Mouse (Mus musculus) G1E (cell line): Measurements from ENCODE around the gene Golga2. TPM values are rescaled to one million over a fixed set of nuclear protein-coding genes. Genes with fewer than 3 reads are reported as not detected.
A peak's percentile ranks its signal among the peaks of the same experiment; 100 is the strongest.

Experiments used
- ATAC-seq: 2 replicates; pipeline ENCODE4 v1.8.0; 2016; ENCODE audit warnings: mild to moderate bottlenecking; ENCODE audit not compliant: insufficient number of reproducible peaks, poor library complexity, low FRiP score, severe bottlenecking; ENCODE audit errors: extremely low read depth
- DNase-seq: peaks from one replicate; pipeline ENCODE4 v3.0.0; 2012; ENCODE audit warnings: low spot score
- H3K27me3 ChIP-seq: 2 replicates; pipeline ENCODE4 v1.6.1; 2012; ENCODE audit warnings: mild to moderate bottlenecking, low read length, inconsistent platforms; ENCODE audit not compliant: insufficient read depth
- H3K36me3 ChIP-seq: replicated peaks from 2 replicates; pipeline ENCODE3; 2012; ENCODE audit warnings: mild to moderate bottlenecking, inconsistent platforms
- H3K4me1 ChIP-seq: 2 replicates; pipeline ENCODE4 v1.6.1; 2012; ENCODE audit warnings: low read depth, low read length, inconsistent platforms, mixed read lengths; ENCODE audit not compliant: insufficient read depth
- H3K4me3 ChIP-seq: 2 replicates; pipeline ENCODE4 v1.5.1; 2012; ENCODE audit warnings: low read depth, mild to moderate bottlenecking, inconsistent platforms, low read length, moderate library complexity, mixed read lengths
- H3K9me3 ChIP-seq: replicated peaks from 2 replicates; pipeline ENCODE4 v1.6.1; 2012; ENCODE audit warnings: inconsistent platforms
- CTCF ChIP-seq: IDR thresholded peaks from 2 replicates; pipeline ENCODE4 v1.5.1; 2012; ENCODE audit warnings: low read depth, low read length, inconsistent platforms, mixed read lengths
- GATA1 ChIP-seq: IDR thresholded peaks from 2 replicates; pipeline ENCODE4 v1.6.1; 2012; ENCODE audit warnings: borderline replicate concordance, low read length, inconsistent platforms, mixed read lengths
- GATA2 ChIP-seq: IDR thresholded peaks from 2 replicates; pipeline ENCODE4 v1.6.1; 2012; ENCODE audit warnings: low read depth, low read length, inconsistent platforms, borderline replicate concordance
- POLR2AphosphoS5 ChIP-seq: IDR thresholded peaks from 2 replicates; pipeline ENCODE4 v1.6.1; 2012; ENCODE audit warnings: low read depth, low read length, inconsistent platforms; ENCODE audit not compliant: insufficient replicate concordance
- TAL1 ChIP-seq: conservative IDR thresholded peaks from 2 replicates; pipeline ENCODE4 v1.6.1; 2012; ENCODE audit warnings: low read depth, low read length, inconsistent platforms, mixed read lengths
- polyA plus RNA-seq: library from polyadenylated mRNA; stranded (reverse); fragments of >175 nt; gene quantifications from 2 replicates; pipeline ENCODE4 v1.2.3, GENCODE M21; 2012
- total RNA-seq, 2 experiments: library from RNA; stranded (forward) in 1 of 2; stranded (reverse) in 1 of 2; fragments of 200-1000 nt in 1 of 2; fragments of >200 nt in 1 of 2; fragmentation: Nextera tagmentation in 1 of 2; gene quantifications; 2 replicates each; pipeline ENCODE4 v1.2.3; 2014 to 2017

The Golga2 gene
- total RNA-seq (2014; fragmentation: Nextera tagmentation) (19.5 and 24.5 TPM in 2 replicates), total RNA-seq (2017) (35.2 and 35.6 TPM in 2 replicates), polyA plus RNA-seq (20.8 and 24.3 TPM in 2 replicates)

DNA sequence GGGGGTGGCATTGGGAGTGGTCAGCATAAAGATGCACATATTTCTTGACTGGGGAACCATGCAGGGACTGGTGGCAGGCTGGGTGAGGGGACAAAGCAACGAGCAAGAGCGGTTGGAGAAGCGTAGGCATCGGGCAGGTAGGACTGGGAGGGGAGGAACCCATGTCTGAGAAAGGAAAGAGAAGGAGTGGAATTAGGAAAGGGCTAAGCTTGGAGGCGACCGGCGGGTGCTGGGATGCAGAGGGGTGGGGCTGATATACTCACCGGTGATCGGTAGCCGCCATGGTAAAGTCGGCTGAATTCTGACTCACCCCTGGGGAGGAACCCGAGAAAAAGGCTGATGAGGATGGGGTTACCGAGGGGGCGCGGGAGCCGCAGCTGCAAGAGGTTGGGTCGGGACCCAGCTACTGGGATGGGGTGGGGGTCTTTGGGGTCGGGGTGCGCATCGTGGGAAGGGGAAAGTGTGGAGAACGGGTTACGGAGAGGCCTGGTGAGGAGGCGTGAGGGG is at the start of gene Golga2:
TSS of gene Golga2 (plus strand) at position 51 of the 507 bp plus-strand sequence.
- TF ChIP-seq GATA1 = no peak
- TF ChIP-seq TAL1 = no peak
- no peak for TF ChIP-seq GATA2
- TF ChIP-seq POLR2AphosphoS5 = no peak
- TF ChIP-seq CTCF = no peak
- H3K27me3 ChIP-seq = no peaks in the 10 kb centered on the region
- H3K36me3 ChIP-seq = peaks cover 61% of the 10 kb centered on the region
- no peak for ATAC-seq
- peaks cover 37% of the 10 kb centered on the region for H3K4me1 ChIP-seq
- peak within 1 kb of the TSS; percentile 83 for H3K4me3 ChIP-seq
- DNase-seq = peak; percentile 40
- no peaks in the 10 kb centered on the region for H3K9me3 ChIP-seq

DNA sequence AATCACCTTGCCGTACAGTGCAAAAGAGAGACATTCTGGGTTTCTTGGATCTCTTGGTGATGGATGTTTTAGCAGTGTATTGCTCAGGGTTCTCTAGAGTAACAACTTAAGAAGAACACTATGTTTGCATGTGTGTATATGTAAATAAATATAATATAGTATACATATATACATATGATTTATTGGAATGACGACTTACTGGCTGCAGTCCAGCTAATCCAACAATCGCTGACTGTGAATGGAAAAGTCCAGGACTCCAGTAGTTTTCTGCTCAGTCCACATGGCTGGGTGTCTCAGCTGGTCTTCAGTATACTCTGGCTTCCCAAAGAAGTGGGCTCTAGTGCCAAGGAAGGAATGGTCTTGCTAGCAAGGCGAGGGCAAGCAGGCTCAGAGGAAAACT is 49.6 kb upstream of the Golga2 start:
- no peaks in the 10 kb centered on the region for H3K9me3 ChIP-seq
- peaks cover 73% of the 10 kb centered on the region for H3K36me3 ChIP-seq
- ATAC-seq (no peak), DNase-seq (no peak)
- H3K4me3 ChIP-seq = peak overlapping the region; percentile 79
- no peak for TF ChIP-seq GATA2
- no peak for TF ChIP-seq CTCF
- TF ChIP-seq TAL1 = no peak
- TF ChIP-seq GATA1 = no peak
- no peak for TF ChIP-seq POLR2AphosphoS5
- peaks cover 32% of the 10 kb centered on the region for H3K4me1 ChIP-seq
- no peaks in the 10 kb centered on the region for H3K27me3 ChIP-seq

DNA sequence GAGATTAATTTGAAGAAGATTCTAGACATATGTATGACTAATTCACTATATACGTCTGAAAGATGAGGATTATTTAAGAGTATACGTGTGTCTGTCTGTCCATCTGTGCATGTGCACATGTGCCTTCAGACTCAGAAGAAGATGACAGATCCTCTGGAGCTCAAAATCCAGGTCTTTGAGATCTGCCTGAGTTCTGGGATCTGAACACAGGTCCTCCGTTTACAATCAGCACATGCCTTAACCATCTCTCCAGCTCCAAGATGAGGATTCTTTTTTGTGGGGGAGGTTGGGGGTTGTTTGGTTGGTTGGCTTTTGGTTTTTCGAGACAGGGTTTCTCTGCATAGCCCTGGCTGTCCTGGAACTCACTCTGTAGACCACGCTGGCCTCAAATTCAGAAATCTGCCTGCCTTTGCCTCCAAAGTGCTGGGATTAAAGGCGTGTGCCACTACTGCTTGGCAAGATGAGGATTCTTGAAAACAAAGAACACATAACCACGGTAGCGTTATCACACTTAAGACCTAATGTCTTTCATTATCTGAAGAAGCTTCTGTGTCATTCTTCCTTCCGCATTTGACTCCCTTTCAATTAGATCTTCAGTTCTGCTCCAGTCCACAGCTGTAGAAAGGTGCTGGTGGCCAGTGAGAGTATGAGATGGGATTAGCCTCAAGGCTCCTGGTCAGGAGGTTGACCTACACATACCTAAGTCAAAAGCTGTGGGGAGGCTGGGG is 48.3 kb upstream of the Golga2 start:
- TF ChIP-seq GATA2 = no peak
- no peak for TF ChIP-seq POLR2AphosphoS5
- TF ChIP-seq GATA1 = no peak
- no peak for TF ChIP-seq CTCF
- TF ChIP-seq TAL1 = no peak
- H3K4me3 ChIP-seq = no peak overlapping the region
- no peaks in the 10 kb centered on the region for H3K9me3 ChIP-seq
- no peaks in the 10 kb centered on the region for H3K27me3 ChIP-seq
- DNase-seq (no peak), ATAC-seq (no peak)
- peaks cover 32% of the 10 kb centered on the region for H3K4me1 ChIP-seq
- H3K36me3 ChIP-seq = peaks cover 73% of the 10 kb centered on the region

DNA sequence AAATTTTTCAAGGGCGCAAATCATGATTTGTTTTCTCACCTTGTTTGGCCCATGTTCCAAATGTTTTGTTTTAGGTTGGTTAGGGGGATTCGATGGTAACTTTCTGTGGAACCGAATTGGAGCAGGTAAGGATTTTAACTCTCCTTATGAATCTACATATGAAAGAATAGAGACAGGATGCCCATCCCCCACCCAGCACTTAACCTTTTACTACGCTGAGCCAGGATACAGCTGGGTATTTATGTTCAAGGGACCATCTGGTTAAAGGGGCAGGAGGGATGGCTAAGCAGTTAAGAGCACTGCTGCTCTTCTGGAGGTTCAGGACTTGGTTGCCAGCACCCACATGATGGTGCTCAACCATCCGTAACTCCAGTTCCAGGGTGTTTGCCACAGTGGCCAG is 46.6 kb upstream of the Golga2 start:
- no peak for DNase-seq
- Histone ChIP-seq H3K4me3 (no peak overlapping the region), H3K27me3 (no peaks in the 10 kb centered on the region), H3K4me1 (peaks cover 26% of the 10 kb centered on the region), H3K9me3 (no peaks in the 10 kb centered on the region), H3K36me3 (peaks cover 75% of the 10 kb centered on the region)
- ATAC-seq = no peak
- TF ChIP-seq POLR2AphosphoS5 = no peak
- no peak for TF ChIP-seq TAL1
- TF ChIP-seq GATA2 = no peak
- TF ChIP-seq GATA1 = no peak
- no peak for TF ChIP-seq CTCF

DNA sequence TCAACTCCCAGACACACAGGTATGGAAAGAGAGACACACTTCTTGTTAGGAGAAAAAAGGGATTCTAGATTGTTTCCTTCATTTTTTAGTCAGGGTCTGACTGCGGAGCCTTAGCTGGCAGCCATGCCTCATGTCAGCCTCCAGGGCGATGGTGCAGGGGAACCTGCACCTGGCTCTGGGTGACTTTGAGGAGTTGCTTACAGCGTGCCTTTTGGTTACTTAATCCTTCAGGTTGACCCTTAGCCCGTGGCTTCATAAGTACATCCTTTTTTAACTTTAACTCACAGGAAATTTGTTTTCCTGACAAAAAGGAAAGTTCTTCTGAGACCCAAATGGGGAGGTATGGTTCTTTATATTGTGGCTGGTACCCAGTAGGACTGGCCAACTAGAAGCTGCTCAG is 44.2 kb upstream of the Golga2 start:
- Histone ChIP-seq H3K9me3 (no peaks in the 10 kb centered on the region), H3K4me1 (peaks cover 18% of the 10 kb centered on the region), H3K27me3 (no peaks in the 10 kb centered on the region), H3K4me3 (no peak overlapping the region), H3K36me3 (peaks cover 95% of the 10 kb centered on the region)
- ATAC-seq (no peak), DNase-seq (no peak)
- TF ChIP-seq GATA2 = no peak
- no peak for TF ChIP-seq GATA1
- no peak for TF ChIP-seq TAL1
- TF ChIP-seq POLR2AphosphoS5 = no peak
- no peak for TF ChIP-seq CTCF

DNA sequence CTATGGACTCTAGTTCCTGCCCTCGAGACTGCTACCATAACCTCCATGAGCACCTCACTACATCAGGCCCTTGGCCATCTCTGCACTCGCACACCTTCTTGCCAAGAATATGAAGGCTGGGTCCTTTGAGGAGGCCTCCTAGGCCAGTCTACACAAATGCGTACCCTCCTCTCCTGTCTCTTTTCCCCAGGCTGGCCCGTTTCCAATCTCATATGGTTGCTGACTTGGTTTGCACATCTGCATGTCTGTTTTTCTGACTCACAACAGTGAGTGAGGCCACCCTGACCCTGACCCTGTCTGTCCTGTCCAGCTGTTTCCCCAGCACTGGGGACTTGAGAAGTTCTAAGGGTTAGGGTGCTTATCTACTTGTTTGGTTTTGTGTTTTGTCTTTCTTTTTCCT is 40.4 kb upstream of the Golga2 start:
- ATAC-seq (peak; percentile 22; the same call in 1 of the 2 replicates), DNase-seq (no peak)
- H3K27me3 ChIP-seq = no peaks in the 10 kb centered on the region
- no peak overlapping the region for H3K4me3 ChIP-seq
- peaks cover 12% of the 10 kb centered on the region for H3K4me1 ChIP-seq
- no peaks in the 10 kb centered on the region for H3K9me3 ChIP-seq
- H3K36me3 ChIP-seq = peaks cover 99% of the 10 kb centered on the region
- TF ChIP-seq CTCF = no peak
- no peak for TF ChIP-seq GATA1
- no peak for TF ChIP-seq GATA2
- no peak for TF ChIP-seq POLR2AphosphoS5
- no peak for TF ChIP-seq TAL1
